Comparison of ENCODE assay signal across 8 mouse cellular contexts in genomic region chr14:37355968-37356704, GRCm38 (mm10).
DNase-seq lines count a peak whose midpoint lies in the region; ATAC-seq and TF ChIP-seq lines count a peak whose summit lies in the region.

No protein-coding gene starts in this region.

- dilution Hi-C loops in CH12.LX (cut with MboI; ENCODE audit: extremely low pct_ligation_motif_present, extremely low pct_unique_long_range_greater_than_20kb, low sequenced_read_pairs): no loop called here

- H3K36me3 ChIP-seq in CH12.LX (replicated peaks in 1 of 2; ENCODE audit: control insufficient read depth in 1 of 2, insufficient read depth in 1 of 2, low read length in 1 of 2): no peaks in the 10 kb centered on the region

- H3K4me3 ChIP-seq in CH12.LX (replicated peaks in 1 of 3; ENCODE audit: low read depth in 2 of 3, low read length in 2 of 3, poor library complexity in 1 of 3): no peak overlapping the region

- no peak for TF ChIP-seq POLR2A in CH12.LX (IDR thresholded peaks at IDR 0.05; ENCODE audit: low read depth, low read length)

- TF ChIP-seq CTCF in CH12.LX (conservative IDR thresholded peaks at IDR 0.05 in 1 of 2, IDR thresholded peaks at IDR 0.05 in 1 of 2; ENCODE audit: low read depth in 2 of 2, low read length in 2 of 2): peak; percentile 51 to 67

- no peak overlapping the region for H3K9ac ChIP-seq in CH12.LX (ENCODE audit: insufficient read depth, low read depth)

- no peak for TF ChIP-seq EP300 in CH12.LX (IDR thresholded peaks at IDR 0.05; ENCODE audit: low read length)

- peaks cover 0 to 10% of the 10 kb centered on the region in 2 experiments; a peak in 2 of 4 replicates for H3K4me1 ChIP-seq in CH12.LX (ENCODE audit: control insufficient read depth in 1 of 2, insufficient read depth in 2 of 2)

- H3K27ac ChIP-seq in CH12.LX (ENCODE audit: insufficient read depth, low read depth): no peak overlapping the region

- no peaks in the 10 kb centered on the region for H3K9me3 ChIP-seq in CH12.LX (replicated peaks; ENCODE audit: low read length)

- ATAC-seq in CD4-positive, CD25-positive, alpha-beta regulatory T cell, adult 4 months: no peak

- TF ChIP-seq RAD21 in CH12.LX (IDR thresholded peaks at IDR 0.05; ENCODE audit: low read depth, low read length): peak; percentile 50

- peak; percentile 84 for DNase-seq in CH12.LX (ENCODE audit: extremely low read depth)
- peak; percentile 82 for DNase-seq in adrenal gland, postnatal 10 days
- DNase-seq in embryo, embryonic 11 days: peak; percentile 73
- peak; percentile 28 for DNase-seq in heart, postnatal 4 days
- peak; percentile 79 to 82 for DNase-seq in kidney, postnatal 4 days
- DNase-seq in lung, adult 18-20 months: peak; percentile 10 to 14
- DNase-seq in retina, postnatal 1 day: peak; percentile 91

- in situ Hi-C loops in CH12.LX (cut with MboI; ENCODE audit: low pct_ligation_motif_present, low pct_unique_long_range_greater_than_20kb, low sequenced_read_pairs): no loop called here

- H3K4me2 ChIP-seq in CH12.LX (ENCODE audit: insufficient read depth, low read depth, poor library complexity, severe bottlenecking): no peak overlapping the region

- H3K79me2 ChIP-seq in CH12.LX (replicated peaks; ENCODE audit: control insufficient read depth, extremely low read depth, insufficient read depth, poor library complexity, severe bottlenecking): no peaks in the 10 kb centered on the region

- peaks cover 17% of the 10 kb centered on the region for H3K27me3 ChIP-seq in CH12.LX (replicated peaks)

TF ChIP-seq in CH12.LX, 34 proteins besides CTCF, POLR2A, EP300 and RAD21:
- TF ChIP-seq MEF2A (IDR thresholded peaks at IDR 0.05; ENCODE audit: borderline replicate concordance, low read depth, low read length) (no peak), SMC3 (IDR thresholded peaks at IDR 0.05; ENCODE audit: low read depth, low read length) (peak; percentile 39), ZNF384 (IDR thresholded peaks at IDR 0.05; ENCODE audit: low read depth, low read length) (peak; percentile 83)
TF ChIP-seq in CH12.LX: peak in this region for 2.

Comparison
In these comparisons a context has a peak if more than half of its experiments do, and no peak if none do; other contexts are left out.
1. DNase-seq: peak in every context shown above with its lines; median percentile 91 in retina, postnatal 1 day; 84 in CH12.LX; 82 in adrenal gland, postnatal 10 days; 80 in kidney, postnatal 4 days; 73 in embryo, embryonic 11 days; 28 in heart, postnatal 4 days; 12 in lung, adult 18-20 months.